Mouse (Mus musculus): ENCODE results near the gene Soga3. TPM values are rescaled to one million over a fixed set of nuclear protein-coding genes. Genes with fewer than 3 reads are reported as not detected.
A peak's percentile ranks its signal among the peaks of the same experiment; 100 is the strongest.

Soga3 gene
- polyA plus RNA-seq, 1 experiment from 2014 or later = 72.8 TPM

DNA sequence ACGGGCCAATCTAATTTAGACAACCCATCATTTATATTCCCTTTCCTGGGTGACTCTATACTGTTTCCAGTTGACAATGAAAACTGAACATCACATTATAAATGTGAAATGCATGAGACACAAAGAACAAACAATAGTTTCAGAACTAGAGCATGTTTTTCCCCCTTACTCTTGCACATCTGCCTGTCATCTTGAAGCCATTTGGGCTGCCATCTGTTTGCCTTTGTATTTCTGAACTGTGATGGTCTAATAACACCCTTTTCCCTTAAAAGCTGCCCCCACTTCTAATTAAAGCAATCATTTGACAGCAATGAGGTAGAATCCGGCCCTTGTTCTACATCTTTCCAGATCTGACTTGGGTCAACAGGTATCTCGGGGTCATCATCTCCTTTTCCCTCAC, 32.0 kb downstream of the Soga3 start:
- Histone ChIP-seq H3K36me3 (peaks cover 48% of the 10 kb centered on the region), H3K9me3 (replicated peaks) (peaks cover 3% of the 10 kb centered on the region; the same call in 1 of the 2 replicates), H3K9ac (no peak overlapping the region), H3K4me3 (no peak overlapping the region), H3K4me2 (replicated peaks) (no peak overlapping the region), H3K27me3 (no peaks in the 10 kb centered on the region), H3K4me1 (no peaks in the 10 kb centered on the region), H3K27ac (no peak overlapping the region)
- 73% methylated on average over 3 of the region's 3 CpGs for WGBS
- ATAC-seq (ENCODE audit: low FRiP score) = no peak

DNA sequence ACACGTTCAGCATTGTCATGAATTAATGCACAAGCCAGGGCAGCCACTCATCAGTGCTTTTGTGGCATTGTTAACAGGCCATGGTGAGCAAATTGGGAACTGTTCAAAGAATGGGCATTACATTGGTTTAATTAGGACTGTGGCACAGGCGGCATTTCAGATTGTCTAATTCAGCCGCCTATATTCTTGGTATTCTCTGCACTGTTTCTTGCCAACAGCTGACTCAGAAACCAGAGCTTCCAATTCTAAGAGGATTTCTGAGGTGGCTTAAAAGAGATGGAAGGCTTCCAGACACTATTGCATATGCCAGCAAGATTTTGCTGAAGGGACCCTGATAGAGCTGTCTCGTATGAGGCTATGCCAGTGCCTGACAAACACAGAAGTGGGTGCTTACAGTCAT, 33.2 kb downstream of the Soga3 start:
- no peaks in the 10 kb centered on the region for H3K4me1 ChIP-seq
- H3K27me3 ChIP-seq = no peaks in the 10 kb centered on the region
- no peaks in the 10 kb centered on the region for H3K9me3 ChIP-seq (replicated peaks)
- H3K4me2 ChIP-seq (replicated peaks) = no peak overlapping the region
- peaks cover 49% of the 10 kb centered on the region for H3K36me3 ChIP-seq
- no peak overlapping the region for H3K27ac ChIP-seq
- no peak overlapping the region for H3K4me3 ChIP-seq
- no peak for ATAC-seq (ENCODE audit: low FRiP score)
- H3K9ac ChIP-seq = no peak overlapping the region
- WGBS = 92% methylated on average over 4 of the region's 4 CpGs

DNA sequence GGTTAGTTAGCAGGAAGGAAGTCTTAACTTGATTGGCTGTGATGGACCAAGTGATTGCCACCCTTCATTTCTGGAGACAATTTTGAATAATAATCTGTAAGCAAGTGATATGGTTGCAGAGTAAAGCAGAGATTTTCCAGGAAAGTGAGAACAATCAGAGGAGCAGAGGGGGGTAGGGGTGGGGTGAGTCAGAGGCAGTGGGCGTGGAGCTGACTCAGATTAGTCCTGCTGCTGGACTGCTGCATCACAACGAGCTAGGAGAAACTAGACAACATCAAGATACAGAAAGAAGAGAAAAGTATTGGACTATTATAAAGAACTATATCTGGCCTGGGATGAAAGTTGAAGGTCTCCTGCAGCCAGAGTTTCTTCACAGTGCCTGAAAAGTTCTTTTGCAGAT, 34.4 kb downstream of the Soga3 start:
- no peak overlapping the region for H3K4me2 ChIP-seq (replicated peaks)
- H3K27me3 ChIP-seq = no peaks in the 10 kb centered on the region
- peaks cover 53% of the 10 kb centered on the region for H3K36me3 ChIP-seq
- no peaks in the 10 kb centered on the region for H3K4me1 ChIP-seq
- no peak for ATAC-seq (ENCODE audit: low FRiP score)
- 42% methylated on average over 2 of the region's 2 CpGs for WGBS
- no peaks in the 10 kb centered on the region for H3K9me3 ChIP-seq (replicated peaks)
- H3K4me3 ChIP-seq = no peak overlapping the region
- H3K9ac ChIP-seq = no peak overlapping the region
- H3K27ac ChIP-seq = no peak overlapping the region

DNA sequence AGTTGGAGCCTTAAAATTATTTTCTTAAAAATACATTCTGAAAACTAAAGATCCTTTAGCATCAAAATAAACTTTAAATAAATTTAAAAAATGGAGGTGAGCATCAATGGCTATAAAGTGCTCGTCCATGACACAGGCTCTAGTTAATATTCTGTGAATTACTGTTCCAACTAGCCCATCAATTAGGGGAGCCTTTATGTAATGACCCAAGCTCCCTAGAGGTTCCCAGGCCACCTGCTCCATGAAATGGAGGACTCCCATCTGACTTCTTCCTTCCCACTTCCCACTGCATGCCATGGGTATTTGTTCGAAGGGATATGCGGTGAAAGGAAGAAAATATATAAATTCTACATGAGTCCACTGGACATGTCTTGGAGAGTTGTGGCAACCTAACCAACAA, 36.6 kb downstream of the Soga3 start:
- H3K36me3 ChIP-seq = peaks cover 46% of the 10 kb centered on the region
- H3K9ac ChIP-seq = no peak overlapping the region
- H3K4me3 ChIP-seq = no peak overlapping the region
- H3K27me3 ChIP-seq = no peaks in the 10 kb centered on the region
- WGBS = 65% methylated on average over 3 of the region's 3 CpGs
- H3K27ac ChIP-seq = no peak overlapping the region
- no peaks in the 10 kb centered on the region for H3K9me3 ChIP-seq (replicated peaks)
- peak; percentile 51; the same call in 1 of the 2 replicates for ATAC-seq (ENCODE audit: low FRiP score)
- no peak overlapping the region for H3K4me2 ChIP-seq (replicated peaks)
- no peaks in the 10 kb centered on the region for H3K4me1 ChIP-seq

DNA sequence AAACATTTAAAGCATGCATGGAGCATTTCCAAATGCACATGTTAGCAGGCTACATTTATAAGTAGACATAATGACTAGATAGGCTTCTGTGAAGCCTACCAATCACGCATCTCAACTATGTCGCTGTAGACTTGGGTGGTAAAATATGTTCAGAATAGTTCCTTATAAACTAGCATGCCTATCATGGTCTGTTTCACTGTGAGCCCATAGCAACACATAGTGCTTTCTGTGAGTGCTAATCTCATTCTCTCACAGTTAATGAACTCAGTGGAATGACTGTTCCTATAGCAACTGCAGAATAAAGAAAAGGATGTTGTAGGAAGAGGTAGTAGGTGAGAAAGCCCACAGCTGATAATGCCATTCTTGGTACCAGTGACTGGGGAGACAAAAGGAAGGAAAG, 37.4 kb downstream of the Soga3 start:
- no peak overlapping the region for H3K9ac ChIP-seq
- H3K4me3 ChIP-seq = no peak overlapping the region
- 93% methylated on average over 2 of the region's 2 CpGs for WGBS
- no peak overlapping the region for H3K27ac ChIP-seq
- ATAC-seq (ENCODE audit: low FRiP score) = no peak
- no peaks in the 10 kb centered on the region for H3K27me3 ChIP-seq
- no peak overlapping the region for H3K4me2 ChIP-seq (replicated peaks)
- peaks cover 40% of the 10 kb centered on the region for H3K36me3 ChIP-seq
- no peaks in the 10 kb centered on the region for H3K9me3 ChIP-seq (replicated peaks)
- no peaks in the 10 kb centered on the region for H3K4me1 ChIP-seq

DNA sequence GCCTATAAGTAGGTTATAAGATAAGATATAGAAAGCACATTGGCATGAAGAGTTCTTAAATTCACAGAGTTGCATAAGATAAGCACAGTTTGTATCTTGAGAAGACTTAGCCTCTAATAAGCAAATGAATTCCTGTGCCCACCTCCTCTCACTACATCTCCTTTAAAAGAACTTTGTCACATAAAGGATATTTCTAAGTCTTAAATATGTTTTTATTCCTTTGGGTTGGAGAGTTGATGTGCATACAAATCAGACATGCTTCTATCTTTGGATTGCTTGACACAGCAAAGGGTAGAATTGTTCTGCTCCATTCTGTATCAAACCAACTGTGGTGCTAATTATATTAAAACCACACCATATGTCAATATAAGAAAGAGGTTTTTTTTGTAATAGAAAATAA, 50.1 kb downstream of the Soga3 start:
- Histone ChIP-seq H3K27ac (no peak overlapping the region), H3K36me3 (peaks cover 40% of the 10 kb centered on the region), H3K9ac (no peak overlapping the region), H3K9me3 (replicated peaks) (no peaks in the 10 kb centered on the region; the same call in 1 of the 2 replicates), H3K4me2 (replicated peaks) (no peak overlapping the region), H3K4me1 (no peaks in the 10 kb centered on the region), H3K4me3 (no peak overlapping the region), H3K27me3 (no peaks in the 10 kb centered on the region)
- ATAC-seq (ENCODE audit: low FRiP score) = no peak

DNA sequence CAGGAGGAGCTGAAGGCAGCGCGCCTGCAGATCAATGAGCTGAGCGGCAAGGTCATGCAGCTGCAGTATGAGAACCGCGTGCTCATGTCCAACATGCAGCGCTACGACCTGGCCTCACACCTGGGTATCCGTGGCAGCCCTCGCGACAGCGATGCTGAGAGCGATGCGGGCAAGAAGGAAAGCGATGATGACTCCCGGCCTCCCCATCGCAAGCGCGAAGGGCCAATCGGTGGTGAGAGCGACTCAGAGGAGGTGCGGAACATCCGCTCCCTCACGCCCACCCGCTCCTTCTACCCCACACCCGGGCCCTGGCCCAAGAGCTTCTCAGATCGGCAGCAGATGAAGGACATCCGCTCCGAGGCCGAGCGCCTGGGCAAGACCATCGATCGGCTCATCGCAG, 53.2 kb downstream of the Soga3 start:
- Histone ChIP-seq H3K27me3 (no peaks in the 10 kb centered on the region), H3K9me3 (replicated peaks) (no peaks in the 10 kb centered on the region; the same call in 1 of the 2 replicates), H3K9ac (no peak overlapping the region), H3K4me1 (no peaks in the 10 kb centered on the region), H3K27ac (no peak overlapping the region), H3K4me3 (no peak overlapping the region), H3K4me2 (replicated peaks) (no peak overlapping the region), H3K36me3 (peaks cover 59% of the 10 kb centered on the region)
- 0 out of 2 replicates have a peak, but pooled peaks have one; percentile 38 for ATAC-seq (ENCODE audit: low FRiP score)
- 97% methylated on average over 33 of the region's 33 CpGs for WGBS

DNA sequence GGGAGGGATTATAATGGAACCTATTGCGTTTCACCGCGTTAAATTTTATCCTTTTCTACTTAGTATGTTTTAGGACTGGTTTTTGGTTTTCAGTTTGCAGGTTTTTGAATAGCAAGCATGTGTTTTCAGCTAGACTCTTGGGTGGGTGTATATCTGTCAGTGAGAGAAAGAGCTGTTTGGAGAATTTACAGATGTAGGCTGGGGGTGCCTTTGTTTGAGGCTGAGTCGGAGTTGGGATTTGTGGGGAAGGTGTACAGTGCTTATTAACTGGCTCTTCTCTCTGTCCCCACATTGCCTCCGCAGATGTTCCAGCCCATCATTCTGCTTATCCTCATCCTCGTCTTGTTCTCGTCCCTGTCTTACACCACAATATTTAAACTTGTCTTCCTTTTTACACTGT, 55.0 kb downstream of the Soga3 start, which contains the start of gene Gm49353:
Gene Gm49353 (plus strand): TSS at position 313 of the 400 bp plus-strand sequence.
- Histone ChIP-seq H3K4me3 (no peak within 1 kb of the TSS), H3K9ac (no peak within 1 kb of the TSS), H3K9me3 (replicated peaks) (no peaks in the 10 kb centered on the region; the same call in 1 of the 2 replicates), H3K27ac (no peak within 1 kb of the TSS), H3K36me3 (peaks cover 61% of the 10 kb centered on the region), H3K27me3 (no peaks in the 10 kb centered on the region), H3K4me2 (replicated peaks) (no peak within 1 kb of the TSS), H3K4me1 (no peaks in the 10 kb centered on the region)
- ATAC-seq (ENCODE audit: low FRiP score) = no peak
- 96% methylated on average over 7 of the region's 7 CpGs for WGBS

DNA sequence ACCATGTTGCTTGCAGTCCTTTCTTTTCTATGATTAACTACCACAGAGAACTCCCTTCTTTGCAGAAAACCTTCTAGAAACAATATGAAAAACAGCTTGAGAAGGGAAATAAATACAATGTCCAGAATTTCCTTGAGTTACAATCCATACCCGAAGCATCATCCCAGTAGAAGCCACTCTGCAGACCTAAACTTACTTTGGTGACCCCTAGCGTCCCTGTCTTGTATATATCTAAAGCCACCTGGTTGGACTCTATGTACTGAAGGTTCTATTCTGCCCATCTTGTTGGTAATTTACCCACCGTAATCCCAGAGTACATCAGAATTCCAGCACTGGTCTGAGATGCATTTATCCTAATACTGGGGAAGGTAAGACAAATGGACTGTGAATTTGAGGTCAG, 56.2 kb downstream of the Soga3 start:
- no peaks in the 10 kb centered on the region; the same call in 1 of the 2 replicates for H3K9me3 ChIP-seq (replicated peaks)
- no peaks in the 10 kb centered on the region for H3K4me1 ChIP-seq
- H3K9ac ChIP-seq = no peak overlapping the region
- 74% methylated on average over 3 of the region's 3 CpGs for WGBS
- H3K27me3 ChIP-seq = no peaks in the 10 kb centered on the region
- no peak overlapping the region for H3K4me3 ChIP-seq
- ATAC-seq (ENCODE audit: low FRiP score) = no peak
- no peak overlapping the region for H3K4me2 ChIP-seq (replicated peaks)
- peaks cover 55% of the 10 kb centered on the region for H3K36me3 ChIP-seq
- no peak overlapping the region for H3K27ac ChIP-seq

DNA sequence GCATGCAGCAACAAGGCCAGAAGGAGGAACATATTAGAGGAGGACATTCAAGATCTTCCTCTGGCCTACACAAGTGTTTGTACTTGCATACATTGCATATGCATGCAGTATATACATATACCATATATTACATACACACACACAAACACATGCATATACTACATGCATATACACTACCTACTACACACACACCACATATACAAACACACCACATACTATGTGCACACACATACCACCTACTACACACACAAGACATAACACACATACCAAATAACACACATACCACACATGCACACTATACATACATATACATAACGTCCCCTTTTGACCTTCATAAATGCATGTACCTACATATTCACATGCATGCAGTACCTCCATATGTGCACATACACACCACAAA, 57.0 kb downstream of the Soga3 start:
- H3K36me3 ChIP-seq = peaks cover 52% of the 10 kb centered on the region
- no peak overlapping the region for H3K27ac ChIP-seq
- H3K27me3 ChIP-seq = no peaks in the 10 kb centered on the region
- no peaks in the 10 kb centered on the region for H3K4me1 ChIP-seq
- no peaks in the 10 kb centered on the region; the same call in 1 of the 2 replicates for H3K9me3 ChIP-seq (replicated peaks)
- H3K4me3 ChIP-seq = no peak overlapping the region
- H3K4me2 ChIP-seq (replicated peaks) = no peak overlapping the region
- H3K9ac ChIP-seq = no peak overlapping the region
- WGBS = 96% methylated on average over 1 of the region's 1 CpGs
- ATAC-seq (ENCODE audit: low FRiP score) = no peak

DNA sequence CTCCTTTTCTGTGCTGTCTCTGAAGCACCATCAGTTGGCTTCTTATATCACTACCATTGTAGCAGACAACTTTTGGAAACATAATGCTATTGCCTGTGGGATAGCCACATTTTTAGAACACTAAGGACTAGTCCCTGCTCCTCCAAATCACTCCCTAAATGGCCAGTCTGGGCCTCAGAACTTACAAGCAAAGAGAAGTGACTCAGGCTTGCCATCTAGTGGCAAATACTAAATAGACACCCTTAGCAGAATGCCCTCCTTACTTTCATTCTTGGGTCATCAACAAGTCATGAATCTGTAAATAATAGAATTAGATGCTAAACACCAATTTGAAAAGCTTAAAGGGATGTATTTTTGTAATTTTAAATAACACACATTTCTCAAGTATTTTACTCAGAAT, 63.1 kb downstream of the Soga3 start:
- ATAC-seq (ENCODE audit: low FRiP score) = no peak
- no peaks in the 10 kb centered on the region for H3K4me1 ChIP-seq

DNA sequence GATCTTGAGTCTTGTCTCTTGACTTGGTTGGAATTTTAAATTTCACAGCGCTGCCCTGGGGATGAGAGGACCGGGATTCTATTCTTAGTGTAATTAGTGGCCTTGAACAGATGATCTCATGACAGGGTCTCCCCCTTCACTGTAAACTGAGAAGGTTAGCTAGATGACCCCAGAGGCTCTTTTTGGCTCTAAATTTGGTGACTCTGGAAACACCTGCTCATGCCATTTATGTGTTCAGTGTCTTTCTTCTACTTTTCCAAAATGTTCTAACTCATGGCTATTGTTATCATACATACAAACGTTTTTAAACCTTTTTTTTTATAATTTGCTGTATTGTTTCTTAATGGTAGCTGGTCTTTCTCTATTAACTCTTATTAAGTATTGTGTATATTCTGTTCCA, 65.1 kb downstream of the Soga3 start:
- Histone ChIP-seq H3K27ac (no peak overlapping the region), H3K36me3 (peaks cover 2% of the 10 kb centered on the region), H3K4me1 (no peaks in the 10 kb centered on the region), H3K9me3 (replicated peaks) (no peaks in the 10 kb centered on the region), H3K9ac (no peak overlapping the region), H3K27me3 (no peaks in the 10 kb centered on the region), H3K4me2 (replicated peaks) (no peak overlapping the region), H3K4me3 (no peak overlapping the region)
- 54% methylated on average over 3 of the region's 3 CpGs for WGBS
- ATAC-seq (ENCODE audit: low FRiP score) = no peak

More for the DNA sequence above, 63.1 kb downstream of the Soga3 start:
- Histone ChIP-seq H3K36me3 (peaks cover 5% of the 10 kb centered on the region), H3K4me3 (no peak overlapping the region), H3K9me3 (replicated peaks) (no peaks in the 10 kb centered on the region), H3K4me2 (replicated peaks) (no peak overlapping the region), H3K27me3 (no peaks in the 10 kb centered on the region), H3K9ac (no peak overlapping the region), H3K27ac (no peak overlapping the region)

DNA sequence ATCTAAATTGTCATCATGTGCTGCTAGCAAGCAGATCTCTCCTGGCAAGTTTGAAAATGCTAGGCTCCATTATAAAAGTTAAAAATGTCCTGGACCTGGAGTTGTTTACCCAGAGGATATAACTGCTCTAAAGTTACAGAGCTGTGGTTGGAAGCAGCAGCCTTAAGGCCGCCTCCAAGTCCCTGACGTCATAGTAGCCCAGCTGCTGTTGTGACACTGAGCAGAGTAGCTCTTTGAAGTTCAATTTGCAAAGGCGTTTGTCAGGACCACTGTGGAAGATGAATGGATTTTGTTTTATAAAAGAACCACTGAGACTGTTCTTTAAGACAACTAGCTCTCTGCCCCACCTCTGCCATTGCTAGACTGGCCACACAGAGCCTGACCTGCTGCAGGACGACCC, 67.8 kb downstream of the Soga3 start, which contains the start of gene 9330159F19Rik:
Gene 9330159F19Rik (plus strand): TSS at position 154 of the 400 bp plus-strand sequence.
- no peak within 1 kb of the TSS for H3K4me3 ChIP-seq
- ATAC-seq (ENCODE audit: low FRiP score) = peak; percentile 72; the same call in 1 of the 2 replicates
- H3K9me3 ChIP-seq (replicated peaks) = no peaks in the 10 kb centered on the region
- WGBS = 11% methylated on average over 4 of the region's 4 CpGs
- 0 out of 2 replicates have a peak within 1 kb of the TSS, but pooled peaks have one; percentile 18 for H3K27ac ChIP-seq
- no peak within 1 kb of the TSS for H3K4me2 ChIP-seq (replicated peaks)
- no peaks in the 10 kb centered on the region for H3K4me1 ChIP-seq
- no peaks in the 10 kb centered on the region; the same call in 1 of the 2 replicates for H3K36me3 ChIP-seq
- H3K9ac ChIP-seq = no peak within 1 kb of the TSS
- H3K27me3 ChIP-seq = no peaks in the 10 kb centered on the region
